Mouse (Mus musculus): Measurements from ENCODE around the gene Soga1. TPM values are rescaled to one million over a fixed set of nuclear protein-coding genes. Genes with fewer than 3 reads are reported as not detected.

Gene Soga1
- polyA plus RNA-seq, 1 experiment from 2014 or later: 0.65 TPM

- H3K27me3 ChIP-seq (ENCODE audit: control insufficient read depth, insufficient read depth, low read length): no peaks in the 10 kb centered on the region
- no peak within 1 kb of the TSS for H3K4me2 ChIP-seq (replicated peaks; ENCODE audit: low read depth)
- WGBS: 79% methylated on average over 8 of the region's 8 CpGs
- DNase-seq (ENCODE audit: low spot score): no peak
- no peaks in the 10 kb centered on the region for H3K9me3 ChIP-seq (ENCODE audit: control insufficient read depth, low read length)
- H3K4me3 ChIP-seq (ENCODE audit: low read depth, low read length): no peak within 1 kb of the TSS
- TF ChIP-seq EP300 (optimal IDR thresholded peaks at IDR 0.05): no peak
- TF ChIP-seq CTCF (IDR thresholded peaks at IDR 0.05; ENCODE audit: low read depth): no peak
- no peak for ATAC-seq (ENCODE audit: low FRiP score, low TSS enrichment)
- H3K27ac ChIP-seq (replicated peaks): no peak within 1 kb of the TSS
- no peaks in the 10 kb centered on the region for H3K36me3 ChIP-seq (ENCODE audit: control insufficient read depth, insufficient read depth, low read length)
- H3K4me1 ChIP-seq (replicated peaks; ENCODE audit: control insufficient read depth, insufficient read depth): no peaks in the 10 kb centered on the region
- H3K9ac ChIP-seq (ENCODE audit: low read length): no peak within 1 kb of the TSS
These were observed 7.7 kb upstream of the Soga1 start, which contains the start of gene Tldc2 for GRCm38 (mm10) chr2:157086796-157087195. Gene Tldc2, plus strand, starts transcription at chr2:157087055.

- Histone ChIP-seq H3K4me2 (replicated peaks; ENCODE audit: low read depth) (no peak overlapping the region), H3K9ac (ENCODE audit: low read length) (no peak overlapping the region), H3K9me3 (ENCODE audit: control insufficient read depth, low read length) (no peaks in the 10 kb centered on the region), H3K27me3 (ENCODE audit: control insufficient read depth, insufficient read depth, low read length) (no peaks in the 10 kb centered on the region), H3K36me3 (ENCODE audit: control insufficient read depth, insufficient read depth, low read length) (no peaks in the 10 kb centered on the region), H3K4me1 (replicated peaks; ENCODE audit: control insufficient read depth, insufficient read depth) (no peaks in the 10 kb centered on the region), H3K4me3 (ENCODE audit: low read depth, low read length) (no peak overlapping the region), H3K27ac (replicated peaks) (no peak overlapping the region)
- TF ChIP-seq CTCF (IDR thresholded peaks at IDR 0.05; ENCODE audit: low read depth) (no peak), EP300 (optimal IDR thresholded peaks at IDR 0.05) (no peak)
- WGBS: 87% methylated on average over 7 of the region's 7 CpGs
- DNase-seq (ENCODE audit: low spot score) (no peak), ATAC-seq (ENCODE audit: low FRiP score, low TSS enrichment) (no peak)
These were observed 6.0 kb upstream of the Soga1 start for GRCm38 (mm10) chr2:157084831-157085585.

- no peaks in the 10 kb centered on the region; the same call in 1 of the 2 replicates for H3K4me1 ChIP-seq (replicated peaks; ENCODE audit: control insufficient read depth, insufficient read depth)
- no peaks in the 10 kb centered on the region for H3K9me3 ChIP-seq (ENCODE audit: control insufficient read depth, low read length)
- ATAC-seq (ENCODE audit: low FRiP score, low TSS enrichment) (no peak), DNase-seq (ENCODE audit: low spot score) (no peak)
- H3K27me3 ChIP-seq (ENCODE audit: control insufficient read depth, insufficient read depth, low read length): no peaks in the 10 kb centered on the region
- H3K36me3 ChIP-seq (ENCODE audit: control insufficient read depth, insufficient read depth, low read length): no peaks in the 10 kb centered on the region
- no peak for TF ChIP-seq CTCF (IDR thresholded peaks at IDR 0.05; ENCODE audit: low read depth)
- no peak for TF ChIP-seq EP300 (optimal IDR thresholded peaks at IDR 0.05)
- H3K9ac ChIP-seq (ENCODE audit: low read length): no peak overlapping the region
- H3K4me3 ChIP-seq (ENCODE audit: low read depth, low read length): no peak overlapping the region
- WGBS: 40% methylated on average over 7 of the region's 7 CpGs
- H3K4me2 ChIP-seq (replicated peaks; ENCODE audit: low read depth): no peak overlapping the region
- no peak overlapping the region for H3K27ac ChIP-seq (replicated peaks)
These were observed 2.9 kb upstream of the Soga1 start for GRCm38 (mm10) chr2:157081960-157082359.

- no peak for TF ChIP-seq EP300 (optimal IDR thresholded peaks at IDR 0.05)
- no peak for TF ChIP-seq CTCF (IDR thresholded peaks at IDR 0.05; ENCODE audit: low read depth)
- Histone ChIP-seq H3K27me3 (ENCODE audit: control insufficient read depth, insufficient read depth, low read length) (no peaks in the 10 kb centered on the region), H3K9ac (ENCODE audit: low read length) (no peak overlapping the region), H3K27ac (replicated peaks) (no peak overlapping the region), H3K36me3 (ENCODE audit: control insufficient read depth, insufficient read depth, low read length) (no peaks in the 10 kb centered on the region), H3K9me3 (ENCODE audit: control insufficient read depth, low read length) (no peaks in the 10 kb centered on the region), H3K4me2 (replicated peaks; ENCODE audit: low read depth) (no peak overlapping the region), H3K4me1 (replicated peaks; ENCODE audit: control insufficient read depth, insufficient read depth) (peaks cover 3% of the 10 kb centered on the region; the same call in 1 of the 2 replicates), H3K4me3 (ENCODE audit: low read depth, low read length) (no peak overlapping the region)
- 95% methylated on average over 8 of the region's 8 CpGs for WGBS
- DNase-seq (ENCODE audit: low spot score) (no peak), ATAC-seq (ENCODE audit: low FRiP score, low TSS enrichment) (no peak)
These were observed 2.3 kb upstream of the Soga1 start for GRCm38 (mm10) chr2:157081331-157081730.

- peak overlapping the region; percentile 92 for H3K27ac ChIP-seq (replicated peaks)
- ATAC-seq (ENCODE audit: low FRiP score, low TSS enrichment) (no peak), DNase-seq (ENCODE audit: low spot score) (no peak)
- H3K4me3 ChIP-seq (ENCODE audit: low read depth, low read length): peak overlapping the region; percentile 79
- H3K4me1 ChIP-seq (replicated peaks; ENCODE audit: control insufficient read depth, insufficient read depth): peaks cover 10% of the 10 kb centered on the region
- no peaks in the 10 kb centered on the region for H3K9me3 ChIP-seq (ENCODE audit: control insufficient read depth, low read length)
- H3K36me3 ChIP-seq (ENCODE audit: control insufficient read depth, insufficient read depth, low read length): peaks cover 2% of the 10 kb centered on the region; the same call in 1 of the 2 replicates
- H3K27me3 ChIP-seq (ENCODE audit: control insufficient read depth, insufficient read depth, low read length): no peaks in the 10 kb centered on the region
- H3K4me2 ChIP-seq (replicated peaks; ENCODE audit: low read depth): peak overlapping the region; percentile 76
- H3K9ac ChIP-seq (ENCODE audit: low read length): peak overlapping the region; percentile 86
- TF ChIP-seq EP300 (optimal IDR thresholded peaks at IDR 0.05) (no peak), CTCF (IDR thresholded peaks at IDR 0.05; ENCODE audit: low read depth) (0 out of 2 replicates have a peak, but pooled peaks have one; percentile 1)
- 11% methylated on average over 16 of the region's 16 CpGs for WGBS
These were observed 687 bp upstream of the Soga1 start for GRCm38 (mm10) chr2:157079701-157080180.

Measured in stomach, postnatal 0 days (tissue).